Mouse (Mus musculus) stomach, postnatal 0 days (tissue): Measurements from ENCODE around the gene Csdc2. TPM values are rescaled to one million over a fixed set of nuclear protein-coding genes. Genes with fewer than 3 reads are reported as not detected.
A peak's percentile ranks its signal among the peaks of the same experiment; 100 is the strongest.

Experiments used
- ATAC-seq: fragments of 200-750 bp; cut with Nextera tagmentation; 2 replicates; pipeline ENCODE4 v1.8.0; 2017; ENCODE audit not compliant: low FRiP score, low TSS enrichment
- DNase-seq: peaks from one replicate; pipeline ENCODE4 v3.0.0-alpha.2; 2016; ENCODE audit warnings: low spot score
- H3K27ac ChIP-seq: fragments of 300-500 bp; sonication (generic); replicated peaks from 2 replicates; pipeline ENCODE4 v1.5.1; 2014; ENCODE audit warnings: mild to moderate bottlenecking, control low read depth
- H3K27me3 ChIP-seq: fragments of 300-500 bp; sonication (generic); 2 replicates; pipeline ENCODE4 v1.6.1; 2014; ENCODE audit warnings: low read length; ENCODE audit not compliant: control insufficient read depth, insufficient read depth
- H3K36me3 ChIP-seq: fragments of 300-500 bp; sonication (generic); 2 replicates; pipeline ENCODE4 v1.6.1; 2014; ENCODE audit warnings: low read length, mixed read lengths; ENCODE audit not compliant: control insufficient read depth, insufficient read depth
- H3K4me1 ChIP-seq: fragments of 300-500 bp; sonication (generic); replicated peaks from 2 replicates; pipeline ENCODE4 v1.6.1; 2014; ENCODE audit warnings: antibody characterized with exemption; ENCODE audit not compliant: control insufficient read depth, insufficient read depth
- H3K4me2 ChIP-seq: fragments of 300-500 bp; sonication (generic); replicated peaks from 2 replicates; pipeline ENCODE4 v1.6.1; 2014; ENCODE audit warnings: low read depth, mild to moderate bottlenecking, control low read depth, moderate library complexity
- H3K4me3 ChIP-seq: fragments of 300-500 bp; sonication (generic); 2 replicates; pipeline ENCODE4 v1.5.1; 2014; ENCODE audit warnings: low read depth, low read length, control low read depth
- H3K9ac ChIP-seq: fragments of 300-500 bp; sonication (generic); 2 replicates; pipeline ENCODE4 v1.6.1; 2014; ENCODE audit warnings: mild to moderate bottlenecking, low read length, control low read depth, mixed read lengths
- H3K9me3 ChIP-seq: fragments of 300-500 bp; sonication (generic); 2 replicates; pipeline ENCODE4 v1.6.1; 2016; ENCODE audit warnings: low read length; ENCODE audit not compliant: control insufficient read depth
- CTCF ChIP-seq: IDR thresholded peaks from 2 replicates; pipeline ENCODE4 v1.5.1; 2016; ENCODE audit warnings: antibody characterized with exemption, low read depth, mild to moderate bottlenecking, moderate library complexity
- EP300 ChIP-seq: optimal IDR thresholded peaks from 2 replicates; pipeline ENCODE3; 2016; ENCODE audit warnings: antibody characterized with exemption
- WGBS: fragments of 180-500 bp; shearing (Covaris S2); extraction: QIAGEN DNeasy Blood & Tissue Kit; methylation state at CpG from one replicate; pipeline ENCODE4 v1.1.7; 2014; 5-methylcytosine and 5-hydroxymethylcytosine counted together
- polyA plus RNA-seq: library from polyadenylated mRNA; unstranded; fragments of >200 nt; fragmentation: Nextera tagmentation; extraction: Ambion mirVana; gene quantifications from 2 replicates; pipeline ENCODE4 v1.2.1, GENCODE M21; 2015

Gene Csdc2
- polyA plus RNA-seq, 1 experiment from 2014 or later = 9.7 TPM

- no peak overlapping the region for H3K4me2 ChIP-seq
- no peak for ATAC-seq
- no peaks in the 10 kb centered on the region for H3K4me1 ChIP-seq
- DNase-seq = no peak
- H3K27ac ChIP-seq = no peak overlapping the region
- no peaks in the 10 kb centered on the region for H3K27me3 ChIP-seq
- TF ChIP-seq CTCF (no peak), EP300 (no peak)
- H3K4me3 ChIP-seq = no peak overlapping the region
- peaks cover 12% of the 10 kb centered on the region for H3K36me3 ChIP-seq
- H3K9me3 ChIP-seq = no peaks in the 10 kb centered on the region
- 67% methylated on average over 5 of the region's 5 CpGs for WGBS
- no peak overlapping the region for H3K9ac ChIP-seq
These were observed 17.5 kb upstream of the Csdc2 start for GRCm38 (mm10) chr15:81919062-81919461.

GRCm38 (mm10) chr15:81920546-81921217 is 15.9 kb upstream of the Csdc2 start:
- Histone ChIP-seq H3K4me2 (no peak overlapping the region), H3K4me3 (no peak overlapping the region), H3K9ac (no peak overlapping the region), H3K27ac (no peak overlapping the region), H3K36me3 (peaks cover 5% of the 10 kb centered on the region), H3K27me3 (no peaks in the 10 kb centered on the region), H3K9me3 (no peaks in the 10 kb centered on the region), H3K4me1 (0 out of 2 replicates have a peak, but pooled peaks cover 5% of the 10 kb centered on the region)
- no peak for ATAC-seq
- 75% methylated on average over 10 of the region's 10 CpGs for WGBS
- DNase-seq = no peak
- TF ChIP-seq CTCF (no peak), EP300 (no peak)

- Histone ChIP-seq H3K36me3 (peaks cover 2% of the 10 kb centered on the region; the same call in 1 of the 2 replicates), H3K4me2 (no peak overlapping the region), H3K27ac (no peak overlapping the region), H3K27me3 (no peaks in the 10 kb centered on the region), H3K9ac (no peak overlapping the region), H3K4me3 (no peak overlapping the region), H3K9me3 (no peaks in the 10 kb centered on the region), H3K4me1 (0 out of 2 replicates have a peak, but pooled peaks cover 5% of the 10 kb centered on the region)
- WGBS = 63% methylated on average over 5 of the region's 5 CpGs
- ATAC-seq = no peak
- DNase-seq = no peak
- no peak for TF ChIP-seq EP300
These were observed 15.3 kb upstream of the Csdc2 start for GRCm38 (mm10) chr15:81921255-81921654.

DNA sequence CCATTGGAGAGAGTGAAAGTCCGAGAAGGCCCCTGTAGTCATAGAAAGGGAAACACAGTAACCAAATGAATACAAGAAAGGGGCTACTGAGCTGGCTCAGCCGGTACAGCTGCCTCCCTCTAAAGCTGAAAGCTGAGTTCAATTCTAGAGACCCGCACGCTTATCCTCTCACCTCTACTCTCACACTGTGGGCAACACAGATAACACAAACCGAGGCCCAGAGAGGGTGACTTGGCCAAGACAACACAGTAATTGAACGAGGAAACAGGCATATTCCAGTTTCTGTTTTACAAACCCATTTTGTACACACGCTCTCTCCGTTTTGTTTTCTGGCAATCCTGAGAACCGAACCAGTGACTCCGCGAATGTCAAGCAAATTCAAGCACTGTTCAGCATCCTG is 11.6 kb upstream of the Csdc2 start:
- TF ChIP-seq EP300 (no peak), CTCF (no peak)
- Histone ChIP-seq H3K27me3 (no peaks in the 10 kb centered on the region), H3K4me3 (peak overlapping the region; percentile 61; the same call in 1 of the 2 replicates), H3K4me2 (peak overlapping the region; percentile 91), H3K9ac (no peak overlapping the region), H3K9me3 (no peaks in the 10 kb centered on the region), H3K4me1 (0 out of 2 replicates have a peak, but pooled peaks cover 8% of the 10 kb centered on the region), H3K27ac (no peak overlapping the region), H3K36me3 (no peaks in the 10 kb centered on the region)
- ATAC-seq = no peak
- DNase-seq = no peak
- WGBS = 90% methylated on average over 11 of the region's 11 CpGs

GRCm38 (mm10) chr15:81925760-81926445 is 10.7 kb upstream of the Csdc2 start, which contains the start of gene Polr3h:
Polr3h (minus strand) TSS chr15:81926240.
- Histone ChIP-seq H3K4me2 (peak within 1 kb of the TSS; percentile 91), H3K27ac (peak within 1 kb of the TSS; percentile 74), H3K9me3 (no peaks in the 10 kb centered on the region), H3K4me3 (peak within 1 kb of the TSS; percentile 61), H3K36me3 (no peaks in the 10 kb centered on the region), H3K27me3 (no peaks in the 10 kb centered on the region), H3K4me1 (0 out of 2 replicates have a peak, but pooled peaks cover 8% of the 10 kb centered on the region), H3K9ac (peak within 1 kb of the TSS; percentile 71)
- ATAC-seq (peak; percentile 97), DNase-seq (peak; percentile 98)
- WGBS = under 1% methylated on average over 54 of the region's 54 CpGs
- TF ChIP-seq CTCF = no peak
- no peak for TF ChIP-seq EP300

GRCm38 (mm10) chr15:81926446-81926822 is 10.1 kb upstream of the Csdc2 start:
- no peaks in the 10 kb centered on the region for H3K27me3 ChIP-seq
- TF ChIP-seq EP300 = no peak
- no peak for TF ChIP-seq CTCF
- 0 out of 2 replicates have a peak overlapping the region, but pooled peaks have one; percentile 13 for H3K27ac ChIP-seq
- WGBS = 37% methylated on average over 9 of the region's 9 CpGs
- no peaks in the 10 kb centered on the region for H3K36me3 ChIP-seq
- H3K4me1 ChIP-seq = 0 out of 2 replicates have a peak, but pooled peaks cover 8% of the 10 kb centered on the region
- H3K9ac ChIP-seq = no peak overlapping the region
- H3K9me3 ChIP-seq = no peaks in the 10 kb centered on the region
- DNase-seq (no peak), ATAC-seq (peak; percentile 14)
- H3K4me2 ChIP-seq = peak overlapping the region; percentile 27
- peak overlapping the region; percentile 61; the same call in 1 of the 2 replicates for H3K4me3 ChIP-seq
